Mouse (Mus musculus) layer of hippocampus, adult 9-10 months (tissue): Measurements from ENCODE around the gene Igf1r.

ENCODE experiments used
- DNase-seq: peaks from one replicate; pipeline ENCODE4 v3.0.0; 2022; ENCODE audit warnings: low spot score

Gene Igf1r

GRCm38 (mm10) chr7:68009635-68010034, 57.0 kb downstream of the Igf1r start:
- DNase-seq = no peak

GRCm38 (mm10) chr7:68010168-68010567, 57.5 kb downstream of the Igf1r start:
- no peak for DNase-seq

- DNase-seq = no peak
These were observed 58.2 kb downstream of the Igf1r start for GRCm38 (mm10) chr7:68010802-68011201.

- DNase-seq = no peak
These were observed 58.9 kb downstream of the Igf1r start for GRCm38 (mm10) chr7:68011385-68012122.

- no peak for DNase-seq
These were observed 59.5 kb downstream of the Igf1r start for GRCm38 (mm10) chr7:68012123-68012474.

- DNase-seq = no peak
These were observed 61.9 kb downstream of the Igf1r start for GRCm38 (mm10) chr7:68014495-68014894.

GRCm38 (mm10) chr7:68015404-68015803, 62.8 kb downstream of the Igf1r start:
- no peak for DNase-seq

- DNase-seq = no peak
These were observed 65.4 kb downstream of the Igf1r start for GRCm38 (mm10) chr7:68018038-68018437.

- no peak for DNase-seq
These were observed 67.9 kb downstream of the Igf1r start for GRCm38 (mm10) chr7:68020556-68020955.

- DNase-seq = no peak
These were observed 69.1 kb downstream of the Igf1r start for GRCm38 (mm10) chr7:68021741-68022140.

- DNase-seq = no peak
These were observed 69.6 kb downstream of the Igf1r start for GRCm38 (mm10) chr7:68022188-68022587.

GRCm38 (mm10) chr7:68023882-68024281, 71.3 kb downstream of the Igf1r start:
- DNase-seq = no peak

GRCm38 (mm10) chr7:68024625-68025024, 72.0 kb downstream of the Igf1r start:
- no peak for DNase-seq

GRCm38 (mm10) chr7:68025396-68025795, 72.8 kb downstream of the Igf1r start:
- no peak for DNase-seq

GRCm38 (mm10) chr7:68026076-68026475, 73.4 kb downstream of the Igf1r start:
- DNase-seq = no peak

GRCm38 (mm10) chr7:68028167-68028566, 75.5 kb downstream of the Igf1r start:
- no peak for DNase-seq

GRCm38 (mm10) chr7:68030846-68031245, 78.2 kb downstream of the Igf1r start:
- no peak for DNase-seq

GRCm38 (mm10) chr7:68036527-68036926, 83.9 kb downstream of the Igf1r start:
- no peak for DNase-seq

GRCm38 (mm10) chr7:68038846-68039245, 86.2 kb downstream of the Igf1r start:
- DNase-seq = no peak

GRCm38 (mm10) chr7:68039550-68039949, 86.9 kb downstream of the Igf1r start:
- DNase-seq = no peak

GRCm38 (mm10) chr7:68044621-68045020, 92.0 kb downstream of the Igf1r start:
- no peak for DNase-seq

GRCm38 (mm10) chr7:68047152-68047551, 94.5 kb downstream of the Igf1r start:
- DNase-seq = no peak

- no peak for DNase-seq
These were observed 95.9 kb downstream of the Igf1r start for GRCm38 (mm10) chr7:68048532-68048931.

- DNase-seq = no peak
These were observed 96.4 kb downstream of the Igf1r start for GRCm38 (mm10) chr7:68049048-68049447.
